Mouse (Mus musculus): ENCODE data around the gene Gm3646. TPM values are rescaled to one million over a fixed set of nuclear protein-coding genes. Genes with fewer than 3 reads are reported as not detected.

The Gm3646 gene
- polyA plus RNA-seq, 1 experiment from 2014 or later = not detected

- no peak for TF ChIP-seq EP300 (IDR thresholded peaks at IDR 0.05; ENCODE audit: low read depth)
- TF ChIP-seq CTCF (IDR thresholded peaks at IDR 0.05; ENCODE audit: low read depth) = no peak
- H3K27ac ChIP-seq (ENCODE audit: low read depth) = no peak overlapping the region
- H3K9me3 ChIP-seq (ENCODE audit: low read length) = no peaks in the 10 kb centered on the region
- no peaks in the 10 kb centered on the region for H3K36me3 ChIP-seq (replicated peaks; ENCODE audit: insufficient read depth, low read length)
- no peak for ATAC-seq
- no peaks in the 10 kb centered on the region for H3K27me3 ChIP-seq (ENCODE audit: insufficient read depth, low read length)
- WGBS (ENCODE audit: insufficient replicate concordance) = 70% methylated on average over 6 of the region's 6 CpGs
- H3K4me2 ChIP-seq (ENCODE audit: low read depth, low read length) = no peak overlapping the region
- H3K4me1 ChIP-seq (ENCODE audit: insufficient read depth) = peaks cover 9% of the 10 kb centered on the region
- DNase-seq = no peak
- no peak overlapping the region for H3K9ac ChIP-seq (replicated peaks)
- no peak overlapping the region for H3K4me3 ChIP-seq (ENCODE audit: low read depth, low read length)
Observed at GRCm38 (mm10) chr1:39760181-39760715, 44.9 kb downstream of the Gm3646 start.

GRCm38 (mm10) chr1:39759231-39760175 is 45.6 kb downstream of the Gm3646 start:
- Histone ChIP-seq H3K9ac (replicated peaks) (no peak overlapping the region), H3K4me2 (ENCODE audit: low read depth, low read length) (no peak overlapping the region), H3K4me1 (ENCODE audit: insufficient read depth) (peaks cover 9% of the 10 kb centered on the region), H3K9me3 (ENCODE audit: low read length) (no peaks in the 10 kb centered on the region), H3K36me3 (replicated peaks; ENCODE audit: insufficient read depth, low read length) (no peaks in the 10 kb centered on the region), H3K27me3 (ENCODE audit: insufficient read depth, low read length) (no peaks in the 10 kb centered on the region), H3K4me3 (ENCODE audit: low read depth, low read length) (no peak overlapping the region), H3K27ac (ENCODE audit: low read depth) (0 out of 2 replicates have a peak overlapping the region, but pooled peaks have one; percentile 22)
- 33% methylated on average over 9 of the region's 9 CpGs for WGBS (ENCODE audit: insufficient replicate concordance)
- TF ChIP-seq EP300 (IDR thresholded peaks at IDR 0.05; ENCODE audit: low read depth) (no peak), CTCF (IDR thresholded peaks at IDR 0.05; ENCODE audit: low read depth) (no peak)
- DNase-seq = no peak
- ATAC-seq = no peak

- Histone ChIP-seq H3K9me3 (ENCODE audit: low read length) (no peaks in the 10 kb centered on the region), H3K27ac (ENCODE audit: low read depth) (no peak overlapping the region), H3K27me3 (ENCODE audit: insufficient read depth, low read length) (no peaks in the 10 kb centered on the region), H3K9ac (replicated peaks) (no peak overlapping the region), H3K4me3 (ENCODE audit: low read depth, low read length) (no peak overlapping the region), H3K4me1 (ENCODE audit: insufficient read depth) (peaks cover 9% of the 10 kb centered on the region), H3K36me3 (replicated peaks; ENCODE audit: insufficient read depth, low read length) (no peaks in the 10 kb centered on the region), H3K4me2 (ENCODE audit: low read depth, low read length) (no peak overlapping the region)
- no peak for TF ChIP-seq CTCF (IDR thresholded peaks at IDR 0.05; ENCODE audit: low read depth)
- no peak for TF ChIP-seq EP300 (IDR thresholded peaks at IDR 0.05; ENCODE audit: low read depth)
- no peak for ATAC-seq
- no peak for DNase-seq
- WGBS (ENCODE audit: insufficient replicate concordance) = 71% methylated on average over 9 of the region's 9 CpGs
Observed at GRCm38 (mm10) chr1:39758244-39758643, 46.9 kb downstream of the Gm3646 start.

- no peaks in the 10 kb centered on the region for H3K27me3 ChIP-seq (ENCODE audit: insufficient read depth, low read length)
- no peak for TF ChIP-seq EP300 (IDR thresholded peaks at IDR 0.05; ENCODE audit: low read depth)
- WGBS (ENCODE audit: insufficient replicate concordance) = 85% methylated on average over 11 of the region's 11 CpGs
- no peak overlapping the region for H3K4me3 ChIP-seq (ENCODE audit: low read depth, low read length)
- H3K36me3 ChIP-seq (replicated peaks; ENCODE audit: insufficient read depth, low read length) = no peaks in the 10 kb centered on the region
- peaks cover 8% of the 10 kb centered on the region for H3K4me1 ChIP-seq (ENCODE audit: insufficient read depth)
- no peak for ATAC-seq
- H3K27ac ChIP-seq (ENCODE audit: low read depth) = no peak overlapping the region
- no peak overlapping the region for H3K9ac ChIP-seq (replicated peaks)
- no peak overlapping the region for H3K4me2 ChIP-seq (ENCODE audit: low read depth, low read length)
- no peak for DNase-seq
- no peaks in the 10 kb centered on the region for H3K9me3 ChIP-seq (ENCODE audit: low read length)
Observed at GRCm38 (mm10) chr1:39756952-39757351, 48.2 kb downstream of the Gm3646 start.

GRCm38 (mm10) chr1:39754224-39754957 is 50.7 kb downstream of the Gm3646 start:
- ATAC-seq (peak; percentile 86), DNase-seq (peak; percentile 31)
- no peak overlapping the region for H3K9ac ChIP-seq (replicated peaks)
- H3K27me3 ChIP-seq (ENCODE audit: insufficient read depth, low read length) = no peaks in the 10 kb centered on the region
- 42% methylated on average over 13 of the region's 13 CpGs for WGBS (ENCODE audit: insufficient replicate concordance)
- H3K9me3 ChIP-seq (ENCODE audit: low read length) = no peaks in the 10 kb centered on the region
- H3K27ac ChIP-seq (ENCODE audit: low read depth) = no peak overlapping the region
- H3K4me3 ChIP-seq (ENCODE audit: low read depth, low read length) = no peak overlapping the region
- no peak overlapping the region for H3K4me2 ChIP-seq (ENCODE audit: low read depth, low read length)
- H3K36me3 ChIP-seq (replicated peaks; ENCODE audit: insufficient read depth, low read length) = no peaks in the 10 kb centered on the region
- H3K4me1 ChIP-seq (ENCODE audit: insufficient read depth) = peaks cover 5% of the 10 kb centered on the region
- peak; percentile 88 for TF ChIP-seq EP300 (IDR thresholded peaks at IDR 0.05; ENCODE audit: low read depth)
- no peak for TF ChIP-seq CTCF (IDR thresholded peaks at IDR 0.05; ENCODE audit: low read depth)

Other genes with a start within 250 kb of the Gm3646 start
- 25.9 and 26.9 TPM in 2 replicates for gene Rnf149, start 227.9 kb downstream of the Gm3646 start, polyA plus RNA-seq (2015; fragmentation: Nextera tagmentation; extraction: Ambion mirVana)
- gene Creg2, start 153.9 kb downstream of the Gm3646 start, polyA plus RNA-seq (2015; fragmentation: Nextera tagmentation; extraction: Ambion mirVana) = not detected in 2 replicates
- 0.09 TPM in 1 of 2 replicates, not detected in the other for gene Rfx8, start 84.3 kb downstream of the Gm3646 start, polyA plus RNA-seq (2015; fragmentation: Nextera tagmentation; extraction: Ambion mirVana)
- 4.0 and 4.2 TPM in 2 replicates for gene Map4k4, start 95.6 kb upstream of the Gm3646 start, polyA plus RNA-seq (2015; fragmentation: Nextera tagmentation; extraction: Ambion mirVana)

Measured in liver, postnatal 0 days (tissue).